Mouse (Mus musculus) layer of hippocampus, adult 9-11 months (tissue): ENCODE measurements at regions not wholly inside any gene's neighbourhood (a gene's known extent, or its start where the extent isn't known, plus 50 kb on each side); places are given as distances from the start of the nearest gene placed in this dataset.

Experiments used
- DNase-seq: peaks from one replicate; pipeline ENCODE4 v3.0.0; 2022

DNA sequence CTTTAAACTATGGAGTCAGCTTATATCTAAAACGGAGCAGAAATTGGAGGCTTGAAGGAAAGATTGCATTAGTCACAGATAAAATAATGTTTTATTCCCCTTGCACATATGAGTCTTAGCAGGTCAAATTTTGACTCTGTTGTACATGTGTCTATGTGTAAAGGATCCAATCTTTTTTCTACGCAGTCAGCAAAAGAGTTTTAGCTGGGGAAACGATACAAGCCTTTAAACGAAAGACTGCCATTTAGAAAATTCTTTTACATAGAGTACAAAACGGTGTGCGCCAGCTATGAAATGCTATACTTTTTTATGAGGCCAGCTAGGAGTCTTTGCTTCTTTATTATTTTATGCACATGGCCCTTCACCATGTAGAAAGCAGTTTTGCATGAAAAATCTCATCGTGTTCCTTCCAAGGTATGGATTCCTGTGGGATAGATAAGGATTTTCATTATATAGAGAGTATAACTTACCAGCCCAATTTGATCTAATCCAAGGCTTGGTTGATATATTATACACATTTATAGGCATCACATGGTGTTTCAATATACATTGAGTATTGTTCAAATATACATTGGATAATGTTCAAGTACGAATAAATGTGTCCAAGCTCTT lies 116.0 kb upstream of the Thumpd2 start:
- no peak for DNase-seq

DNA sequence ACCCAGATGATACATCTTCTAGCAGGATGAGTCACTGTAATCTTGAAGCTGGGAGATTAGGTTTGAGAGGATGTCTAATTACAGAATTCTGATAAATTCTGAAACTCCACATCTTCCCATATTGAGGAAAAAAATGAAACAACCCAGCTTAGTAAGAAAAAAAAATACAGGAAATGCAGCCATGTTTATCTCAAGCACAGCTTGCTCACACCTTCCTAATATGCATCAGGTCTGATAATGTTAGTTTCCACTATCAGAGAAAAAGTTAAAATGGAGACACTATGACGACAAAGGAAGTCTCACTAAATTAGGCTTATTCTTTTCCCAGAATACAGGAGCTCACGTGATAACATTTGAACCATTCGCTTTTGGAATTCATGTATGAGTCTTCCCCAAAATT lies 111.4 kb upstream of the Thumpd2 start:
- DNase-seq = no peak

DNA sequence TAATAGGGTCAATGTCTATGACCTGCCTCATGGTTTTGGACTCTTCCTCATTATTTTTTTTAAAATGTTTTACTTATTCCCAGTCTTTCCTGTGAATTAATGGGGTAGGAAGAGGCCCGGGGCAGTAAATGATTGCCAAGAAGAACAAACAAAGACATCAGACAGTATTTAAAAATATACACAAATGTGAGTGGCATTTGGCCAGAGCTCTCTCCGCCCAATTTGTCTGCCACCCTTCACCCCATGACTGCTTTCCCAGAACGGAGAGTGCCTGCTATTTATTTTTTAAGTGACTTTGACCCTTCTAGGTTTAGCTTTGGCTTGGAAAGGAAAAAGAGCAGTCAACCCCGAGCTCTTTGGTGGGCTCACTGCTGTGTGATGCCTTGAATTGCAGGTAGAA lies 111.0 kb upstream of the Thumpd2 start:
- DNase-seq = no peak

DNA sequence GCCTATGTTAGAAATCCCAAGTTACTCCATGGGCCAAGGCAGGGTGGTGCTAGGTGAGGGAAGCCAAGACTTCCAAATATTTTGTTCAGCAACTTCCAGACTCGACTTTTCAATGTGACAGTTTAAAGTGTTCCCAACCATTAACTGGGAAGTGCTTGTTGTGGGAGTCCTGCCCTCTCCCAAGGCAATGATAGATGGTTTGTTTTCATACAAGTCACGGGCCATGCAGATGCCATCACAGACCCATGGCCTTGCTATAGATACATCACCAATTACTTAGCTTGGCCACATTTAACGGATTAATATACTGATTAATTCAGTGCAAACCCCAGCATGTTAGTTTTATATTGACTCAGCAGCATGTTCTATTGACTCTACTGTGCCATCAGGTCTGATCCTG lies 108.1 kb upstream of the Thumpd2 start:
- DNase-seq = no peak

DNA sequence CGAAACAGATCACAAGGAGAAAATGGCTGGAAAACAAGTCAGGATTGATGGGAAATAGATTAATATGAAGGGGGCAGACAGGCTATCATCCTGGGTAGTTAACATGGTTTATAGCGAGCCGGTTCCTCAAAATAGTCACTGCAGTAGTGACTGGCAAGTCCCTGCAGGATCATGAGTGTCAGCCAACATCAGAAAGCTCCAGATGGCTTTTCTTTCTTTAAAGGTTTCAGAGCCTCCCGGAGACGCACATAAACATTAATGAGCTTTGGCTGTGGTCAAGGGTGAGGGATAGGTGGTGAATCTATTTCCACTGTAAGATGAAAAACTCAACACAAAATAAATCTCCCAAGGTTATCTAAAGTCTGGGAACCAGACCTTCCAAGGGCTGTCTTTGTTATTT lies 104.2 kb upstream of the Thumpd2 start:
- DNase-seq = no peak

DNA sequence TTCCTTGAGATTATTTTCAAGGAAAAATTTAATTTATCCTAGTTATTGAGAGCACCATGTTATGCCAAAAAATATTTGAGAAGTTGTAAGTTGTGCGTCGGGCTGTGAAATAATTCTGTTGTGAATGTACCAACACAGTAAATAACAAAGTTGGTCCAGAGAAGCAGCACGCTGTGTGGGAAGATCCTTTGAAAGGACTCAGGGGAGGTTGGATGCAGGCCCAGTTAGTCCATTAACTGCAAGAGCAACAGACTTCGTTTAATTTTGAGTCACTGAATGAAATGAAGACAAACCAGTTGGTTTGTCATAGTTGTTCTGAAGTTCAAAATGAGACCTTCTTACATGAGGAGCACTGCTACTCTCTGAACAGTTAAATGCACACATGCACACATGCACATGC lies 85.8 kb upstream of the Thumpd2 start:
- peak; percentile 53 for DNase-seq

DNA sequence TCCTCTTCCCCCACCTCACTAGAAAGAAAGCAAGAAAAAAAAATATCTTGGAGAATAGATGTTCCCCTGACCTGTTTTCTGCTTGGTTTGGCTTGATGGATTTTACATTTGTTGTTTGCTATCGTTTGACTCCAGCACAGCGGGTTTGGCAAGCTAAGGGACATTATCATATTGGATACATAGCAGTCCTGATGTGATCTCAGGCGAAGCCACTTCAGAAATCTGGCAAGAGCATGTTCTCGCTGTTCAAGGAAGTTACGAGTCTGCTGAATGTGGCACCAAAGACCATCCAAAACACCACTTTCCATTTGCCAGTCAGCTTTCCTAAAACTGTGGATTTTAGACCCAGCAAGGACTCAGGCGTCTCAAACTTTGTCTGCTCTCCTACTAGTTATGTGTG lies 69.8 kb upstream of the Thumpd2 start:
- no peak for DNase-seq

DNA sequence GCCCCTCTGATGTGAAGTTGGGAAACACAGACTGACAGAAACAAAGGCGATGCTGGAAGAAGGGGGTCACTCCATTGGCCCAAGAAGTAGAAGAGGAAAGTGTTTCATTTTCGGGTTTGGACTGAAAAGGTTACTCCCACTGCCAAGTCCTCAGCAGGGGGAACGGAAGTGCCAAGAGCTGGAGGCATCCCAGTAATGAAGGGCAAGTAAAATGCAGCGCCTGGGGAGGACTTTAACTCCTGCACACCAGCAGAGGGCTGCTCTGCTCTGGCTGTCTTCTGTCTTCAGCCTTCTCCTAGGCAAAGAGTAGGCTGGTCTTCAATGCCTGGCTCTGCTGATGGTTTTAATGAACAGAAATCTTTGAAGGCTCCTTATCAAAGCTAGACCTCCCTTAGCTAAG lies 68.3 kb upstream of the Thumpd2 start:
- DNase-seq = peak; percentile 8
